Mouse (Mus musculus) frontal cortex, adult (tissue): ENCODE data around the gene Fbxl14.

Experiments
- ATAC-seq: cut with Nextera tagmentation; 2 replicates; pipeline ENCODE4 v1.9.2; 2017; ENCODE audit warnings: mild to moderate bottlenecking, moderate library complexity, mixed read lengths; ENCODE audit not compliant: low TSS enrichment

Gene Fbxl14

DNA sequence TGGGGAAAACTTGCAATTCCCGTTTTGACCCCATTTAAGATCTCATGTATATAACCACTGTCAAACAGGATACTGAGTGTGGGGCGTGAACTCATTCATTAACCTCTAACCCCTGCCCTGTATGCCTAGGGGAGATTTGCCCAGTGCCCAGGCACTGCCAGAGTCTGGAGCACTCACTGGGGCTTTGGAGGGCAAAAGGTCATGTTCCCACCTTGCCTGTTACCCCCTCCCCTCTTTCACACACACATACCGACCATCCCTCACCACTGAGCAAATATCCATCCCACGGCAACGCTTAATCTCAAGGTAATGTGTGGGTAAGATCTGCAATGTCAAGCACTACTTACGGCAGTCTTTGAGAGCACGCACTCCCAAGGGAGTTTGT lies 13.2 kb downstream of the Fbxl14 start:
- ATAC-seq = no peak

DNA sequence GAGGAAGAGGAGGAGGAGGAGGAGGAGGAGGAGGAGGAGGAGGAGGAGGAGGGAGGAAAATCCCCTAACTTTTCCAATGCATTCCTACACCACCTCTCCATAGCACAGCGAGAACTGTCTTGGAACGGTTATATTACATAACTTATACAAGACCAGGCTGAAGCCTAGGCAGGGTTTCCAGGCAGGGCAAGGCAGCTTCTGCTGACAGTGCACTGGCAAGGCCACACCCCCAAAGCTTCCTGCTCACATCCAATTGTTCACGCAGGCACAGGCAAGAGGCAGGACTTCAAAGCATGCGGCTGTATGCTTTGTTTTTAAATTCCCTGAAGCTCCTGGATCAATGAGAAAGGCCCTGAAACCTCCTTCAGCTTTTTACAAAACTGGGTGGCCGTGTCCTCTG lies 19.8 kb downstream of the Fbxl14 start:
- ATAC-seq = peak; percentile 69

GRCm38 (mm10) chr6:119500086-119500485 lies 20.6 kb downstream of the Fbxl14 start:
- no peak for ATAC-seq

GRCm38 (mm10) chr6:119502031-119502430 lies 22.6 kb downstream of the Fbxl14 start:
- ATAC-seq = no peak

DNA sequence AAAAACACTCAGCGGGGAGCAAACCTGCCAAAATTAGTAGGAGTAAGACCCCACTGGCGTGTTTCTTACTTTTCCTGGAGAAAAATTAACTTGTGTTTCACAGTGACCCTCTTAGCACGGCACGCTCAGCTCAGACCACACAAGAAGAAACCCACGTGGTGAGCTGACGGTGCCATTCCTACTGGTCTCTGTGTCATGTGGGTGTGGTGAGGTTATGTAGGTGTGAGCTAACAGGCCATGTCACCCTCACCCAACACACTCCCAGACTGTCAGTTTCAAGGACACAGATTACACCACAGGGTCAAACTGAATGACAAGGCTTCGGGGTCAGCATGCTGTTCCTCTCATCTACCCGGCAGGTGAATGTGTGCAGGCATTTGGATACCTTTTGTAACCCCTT lies 25.3 kb downstream of the Fbxl14 start:
- ATAC-seq = no peak

GRCm38 (mm10) chr6:119505525-119506225 lies 26.2 kb downstream of the Fbxl14 start:
- ATAC-seq = no peak

GRCm38 (mm10) chr6:119508221-119508620 lies 28.8 kb downstream of the Fbxl14 start:
- ATAC-seq = no peak

GRCm38 (mm10) chr6:119508634-119509375 lies 29.3 kb downstream of the Fbxl14 start:
- no peak for ATAC-seq

- peak; percentile 74 for ATAC-seq
Observed at GRCm38 (mm10) chr6:119509437-119510037, 30.1 kb downstream of the Fbxl14 start.

DNA sequence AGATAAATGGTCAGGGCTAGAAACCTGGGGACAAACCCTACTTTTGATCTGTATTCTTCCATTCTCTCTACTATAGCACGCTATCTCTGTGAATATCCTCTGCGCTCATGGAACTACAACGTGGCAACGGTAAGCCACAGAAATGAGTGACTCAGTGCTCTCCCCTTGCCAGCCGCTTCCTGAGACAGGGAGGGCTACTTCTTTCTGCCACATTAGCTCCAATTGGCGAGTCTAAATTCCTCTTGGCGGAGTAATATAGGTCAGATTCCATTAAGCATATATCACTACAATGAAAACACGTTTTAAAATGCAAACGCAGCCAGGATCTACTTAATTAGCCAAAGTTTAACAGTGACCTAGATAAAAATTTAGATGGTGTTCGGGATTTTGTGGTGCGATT lies 33.2 kb downstream of the Fbxl14 start:
- ATAC-seq = no peak

- no peak for ATAC-seq
Observed at GRCm38 (mm10) chr6:119513452-119513851, 34.0 kb downstream of the Fbxl14 start.

DNA sequence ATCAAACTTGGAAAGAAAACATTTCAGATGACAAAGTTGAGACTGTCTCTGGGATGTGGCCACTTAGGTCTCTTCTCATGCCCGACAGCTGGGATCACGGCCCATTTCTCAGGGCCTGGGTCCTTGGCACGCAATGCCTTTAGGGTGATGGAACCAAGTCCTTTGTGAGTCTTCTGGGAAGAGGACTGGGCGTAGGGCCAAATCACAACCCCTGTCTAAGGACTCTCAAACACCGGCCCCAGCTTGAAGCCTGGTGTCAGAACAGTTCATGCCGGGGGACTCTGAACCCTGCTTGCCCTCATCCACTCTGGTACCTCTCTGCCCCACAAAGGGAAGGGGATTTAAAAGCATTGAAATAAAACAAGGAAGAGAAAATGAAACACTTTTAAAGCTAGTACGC lies 34.6 kb downstream of the Fbxl14 start:
- no peak for ATAC-seq

- no peak for ATAC-seq
Observed at GRCm38 (mm10) chr6:119520731-119521130, 41.3 kb downstream of the Fbxl14 start.

DNA sequence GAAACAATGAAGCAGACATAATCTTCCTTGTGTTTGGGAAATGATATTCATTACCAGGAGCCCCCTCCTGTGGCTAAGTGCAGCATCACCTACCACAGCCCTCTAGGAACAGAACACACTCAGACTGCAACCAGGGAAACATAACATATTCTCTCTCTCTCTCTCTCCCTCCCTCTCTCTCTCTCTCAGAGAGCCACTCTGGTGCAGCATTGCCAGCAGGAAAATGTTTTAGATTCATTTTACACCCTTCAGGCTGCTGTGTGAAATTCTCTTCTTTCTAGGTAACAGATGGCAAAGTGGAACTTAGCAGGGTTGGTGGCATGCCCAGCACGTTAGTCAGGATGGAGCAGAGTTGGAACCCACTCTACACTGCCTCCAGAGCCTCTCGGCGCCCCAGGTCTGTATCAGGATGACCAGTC lies 42.0 kb downstream of the Fbxl14 start:
- peak; percentile 96 for ATAC-seq

DNA sequence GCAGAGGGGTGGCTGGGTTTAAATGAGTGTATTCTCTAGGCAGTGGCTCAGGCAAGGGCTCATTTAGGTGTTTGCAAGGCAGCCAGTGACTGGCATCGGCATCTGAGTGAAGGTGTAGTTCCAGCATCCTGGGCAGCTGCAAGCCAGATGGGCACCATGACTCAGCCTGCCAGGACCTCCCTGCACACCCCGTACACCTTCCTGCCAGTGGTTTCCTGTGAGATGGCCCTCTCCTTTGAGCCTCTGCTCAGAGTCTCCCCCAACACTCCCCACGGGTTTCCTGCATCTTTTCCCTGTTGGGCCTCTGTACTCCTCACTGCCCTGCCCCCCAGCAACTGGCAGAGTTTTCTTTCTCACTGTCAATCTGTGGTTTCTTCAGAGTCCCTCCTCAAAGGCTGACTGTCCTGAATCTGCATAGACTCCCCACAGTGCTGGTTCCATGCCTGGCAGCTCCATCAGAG lies 42.5 kb downstream of the Fbxl14 start:
- peak; percentile 60 for ATAC-seq

DNA sequence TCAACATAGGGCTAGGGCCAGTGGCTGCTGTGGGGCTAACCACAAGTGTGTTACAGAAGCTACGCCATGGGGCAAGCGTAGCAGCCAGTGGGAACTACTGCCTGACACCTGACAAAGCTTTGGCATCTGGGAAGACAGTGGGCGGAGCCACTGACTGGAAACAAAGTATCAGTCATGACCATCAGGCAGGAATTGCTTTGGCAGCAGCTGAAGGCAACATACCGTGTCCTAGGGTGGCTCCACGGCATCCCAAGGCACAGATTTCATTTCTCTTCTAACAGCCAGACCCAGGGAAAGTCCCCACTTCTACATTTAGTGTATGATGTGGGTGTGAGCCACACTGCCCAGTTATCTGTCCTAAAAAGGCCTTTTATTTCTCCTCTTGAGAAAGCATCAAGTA lies 47.0 kb downstream of the Fbxl14 start:
- no peak for ATAC-seq

- ATAC-seq = no peak
Observed at GRCm38 (mm10) chr6:119529659-119530058, 50.2 kb downstream of the Fbxl14 start.
